Mouse (Mus musculus): ENCODE measurements around the gene Retsat. TPM values are rescaled to one million over a fixed set of nuclear protein-coding genes. Genes with fewer than 3 reads are reported as not detected.

Gene Retsat
- polyA plus RNA-seq, 1 experiment from 2014 or later: 9.5 TPM

DNA sequence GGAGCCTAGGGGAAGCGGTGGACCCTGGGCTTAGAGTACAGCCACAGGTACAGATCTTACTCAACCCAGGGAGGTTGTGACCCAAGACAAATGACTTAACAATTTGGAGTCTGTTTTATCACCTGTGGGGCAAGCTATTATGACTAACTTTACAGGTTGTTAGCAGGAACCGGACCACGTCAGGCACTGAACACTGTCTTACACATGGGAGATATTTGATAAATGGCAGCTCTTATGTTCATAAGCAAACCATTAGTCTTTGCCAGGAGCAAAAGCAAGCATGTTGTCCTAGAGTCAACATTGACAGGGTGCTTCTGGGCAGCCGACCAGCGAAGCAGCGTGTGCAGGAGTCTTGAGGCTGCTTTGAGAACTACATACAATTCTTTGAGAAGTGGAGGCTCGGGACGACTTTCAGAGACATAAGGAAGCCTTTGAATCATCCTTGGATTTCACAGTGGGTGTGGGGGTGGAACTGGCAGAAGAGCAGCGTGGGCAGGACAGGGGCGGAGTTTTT is 52.1 kb downstream of the Retsat start:
- Histone ChIP-seq H3K9me3 (replicated peaks; ENCODE audit: control insufficient read depth, low read length) (no peaks in the 10 kb centered on the region), H3K36me3 (replicated peaks; ENCODE audit: control insufficient read depth, insufficient read depth, low read depth, low read length) (no peaks in the 10 kb centered on the region), H3K4me1 (ENCODE audit: control insufficient read depth, insufficient read depth, low read length) (peaks cover 3% of the 10 kb centered on the region), H3K27ac (replicated peaks; ENCODE audit: low read depth, low read length) (no peak overlapping the region), H3K9ac (replicated peaks; ENCODE audit: low read length) (no peak overlapping the region), H3K27me3 (ENCODE audit: control insufficient read depth, insufficient read depth, low read length) (no peaks in the 10 kb centered on the region), H3K4me3 (ENCODE audit: low read depth, low read length) (no peak overlapping the region), H3K4me2 (ENCODE audit: low read depth, low read length) (no peak overlapping the region)
- DNase-seq (ENCODE audit: low spot score) (no peak), ATAC-seq (replicated peaks; ENCODE audit: insufficient number of reproducible peaks, low FRiP score, low TSS enrichment, low read depth) (no peak)
- WGBS: 74% methylated on average over 10 of the region's 10 CpGs

DNA sequence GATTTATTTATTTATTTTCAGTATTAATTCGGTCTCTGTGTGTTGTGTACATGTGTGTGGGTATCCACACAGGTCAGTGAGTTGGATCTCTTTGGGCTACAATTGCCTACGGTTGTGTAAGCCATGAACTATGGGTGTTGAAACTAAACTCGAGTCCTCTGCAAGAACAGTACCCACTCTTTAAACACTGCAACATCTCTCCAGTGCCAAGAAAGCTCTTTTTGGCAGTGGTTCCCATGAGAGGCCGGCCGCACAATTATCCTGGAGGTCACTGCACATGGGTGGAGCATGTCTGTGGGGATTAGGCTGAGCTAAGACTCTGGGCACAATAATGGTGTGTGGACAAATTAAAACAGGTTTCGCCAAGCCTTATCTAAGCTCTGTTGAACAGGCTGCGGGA is 55.1 kb downstream of the Retsat start:
- no peak overlapping the region for H3K27ac ChIP-seq (replicated peaks; ENCODE audit: low read depth, low read length)

DNA sequence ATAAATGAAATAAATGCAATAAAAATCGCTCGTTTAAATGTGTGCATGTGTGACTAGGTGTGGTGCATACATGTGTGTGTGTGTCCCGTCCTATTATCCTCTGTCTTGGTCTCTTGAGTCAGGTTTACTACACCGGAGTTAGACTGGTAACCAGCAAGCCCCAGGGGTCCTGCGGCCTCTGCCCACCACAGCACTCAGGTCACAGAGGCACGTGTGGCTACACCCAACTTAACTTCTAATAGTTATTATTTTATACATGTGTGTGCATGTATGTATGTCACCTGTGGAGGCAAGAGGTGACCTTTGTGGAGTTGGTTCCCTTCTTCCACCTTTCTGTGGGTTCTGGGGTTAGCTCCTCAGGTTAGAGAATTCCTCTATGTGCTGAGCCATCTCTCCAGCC is 56.1 kb downstream of the Retsat start:
- Histone ChIP-seq H3K4me3 (ENCODE audit: low read depth, low read length) (no peak overlapping the region), H3K27me3 (ENCODE audit: control insufficient read depth, insufficient read depth, low read length) (no peaks in the 10 kb centered on the region), H3K9me3 (replicated peaks; ENCODE audit: control insufficient read depth, low read length) (no peaks in the 10 kb centered on the region), H3K36me3 (replicated peaks; ENCODE audit: control insufficient read depth, insufficient read depth, low read depth, low read length) (no peaks in the 10 kb centered on the region), H3K4me1 (ENCODE audit: control insufficient read depth, insufficient read depth, low read length) (no peaks in the 10 kb centered on the region), H3K27ac (replicated peaks; ENCODE audit: low read depth, low read length) (0 out of 2 replicates have a peak overlapping the region, but pooled peaks have one; percentile 17), H3K4me2 (ENCODE audit: low read depth, low read length) (no peak overlapping the region), H3K9ac (replicated peaks; ENCODE audit: low read length) (no peak overlapping the region)
- no peak for ATAC-seq (replicated peaks; ENCODE audit: insufficient number of reproducible peaks, low FRiP score, low TSS enrichment, low read depth)
- DNase-seq (ENCODE audit: low spot score): no peak
- WGBS: 75% methylated on average over 6 of the region's 6 CpGs

More for the DNA sequence above, 55.1 kb downstream of the Retsat start:
- WGBS: 84% methylated on average over 7 of the region's 7 CpGs
- Histone ChIP-seq H3K36me3 (replicated peaks; ENCODE audit: control insufficient read depth, insufficient read depth, low read depth, low read length) (no peaks in the 10 kb centered on the region), H3K4me3 (ENCODE audit: low read depth, low read length) (no peak overlapping the region), H3K4me1 (ENCODE audit: control insufficient read depth, insufficient read depth, low read length) (no peaks in the 10 kb centered on the region), H3K9ac (replicated peaks; ENCODE audit: low read length) (no peak overlapping the region), H3K27me3 (ENCODE audit: control insufficient read depth, insufficient read depth, low read length) (no peaks in the 10 kb centered on the region), H3K9me3 (replicated peaks; ENCODE audit: control insufficient read depth, low read length) (no peaks in the 10 kb centered on the region), H3K4me2 (ENCODE audit: low read depth, low read length) (no peak overlapping the region)
- ATAC-seq (replicated peaks; ENCODE audit: insufficient number of reproducible peaks, low FRiP score, low TSS enrichment, low read depth): no peak
- DNase-seq (ENCODE audit: low spot score): no peak

DNA sequence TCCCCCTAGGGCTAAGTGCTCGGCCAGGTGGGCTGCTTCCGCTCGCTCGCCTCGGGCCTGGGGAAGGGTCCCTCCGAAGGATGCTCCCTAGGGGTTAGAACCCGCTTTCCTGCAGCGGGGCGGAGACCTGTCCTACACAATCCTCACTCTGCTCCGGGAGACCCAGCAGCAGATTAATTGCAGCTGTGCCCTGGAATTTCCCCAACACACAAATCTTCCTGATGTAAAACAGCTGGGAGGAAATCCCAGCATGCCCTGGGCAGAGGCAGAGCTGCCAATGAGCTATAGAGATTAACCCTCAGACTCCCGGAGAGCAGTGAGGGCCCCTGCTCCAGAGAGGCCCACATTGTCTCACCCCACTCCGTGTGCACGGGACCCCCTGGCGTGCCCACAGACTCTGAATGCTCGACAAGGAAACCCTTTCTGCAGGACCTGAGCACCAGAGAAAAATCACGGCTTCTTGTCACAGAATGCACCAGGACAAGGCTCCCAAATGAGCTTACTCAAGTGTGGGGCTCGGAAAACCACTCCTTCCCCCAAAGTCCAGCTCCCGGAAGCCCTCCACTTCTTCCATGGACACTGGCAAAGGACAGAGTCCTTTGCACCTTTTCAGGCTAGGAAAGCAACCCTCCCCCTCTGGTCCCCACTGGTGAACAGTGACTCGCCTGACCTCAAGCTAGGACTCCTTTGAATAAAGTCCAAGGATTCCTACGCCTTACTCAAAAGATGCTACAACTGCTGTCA is 57.2 kb downstream of the Retsat start:
- DNase-seq (ENCODE audit: low spot score): peak; percentile 97
- H3K9me3 ChIP-seq (replicated peaks; ENCODE audit: control insufficient read depth, low read length): no peaks in the 10 kb centered on the region
- peak overlapping the region; percentile 28 for H3K4me2 ChIP-seq (ENCODE audit: low read depth, low read length)
- no peaks in the 10 kb centered on the region for H3K4me1 ChIP-seq (ENCODE audit: control insufficient read depth, insufficient read depth, low read length)
- peak overlapping the region; percentile 0; the same call in 1 of the 2 replicates for H3K9ac ChIP-seq (replicated peaks; ENCODE audit: low read length)
- no peaks in the 10 kb centered on the region for H3K27me3 ChIP-seq (ENCODE audit: control insufficient read depth, insufficient read depth, low read length)
- peak; percentile 90 for ATAC-seq (replicated peaks; ENCODE audit: insufficient number of reproducible peaks, low FRiP score, low TSS enrichment, low read depth)
- no peak overlapping the region; the same call in 1 of the 2 replicates for H3K4me3 ChIP-seq (ENCODE audit: low read depth, low read length)
- H3K36me3 ChIP-seq (replicated peaks; ENCODE audit: control insufficient read depth, insufficient read depth, low read depth, low read length): no peaks in the 10 kb centered on the region
- 18% methylated on average over 20 of the region's 20 CpGs for WGBS
- H3K27ac ChIP-seq (replicated peaks; ENCODE audit: low read depth, low read length): peak overlapping the region; percentile 87

DNA sequence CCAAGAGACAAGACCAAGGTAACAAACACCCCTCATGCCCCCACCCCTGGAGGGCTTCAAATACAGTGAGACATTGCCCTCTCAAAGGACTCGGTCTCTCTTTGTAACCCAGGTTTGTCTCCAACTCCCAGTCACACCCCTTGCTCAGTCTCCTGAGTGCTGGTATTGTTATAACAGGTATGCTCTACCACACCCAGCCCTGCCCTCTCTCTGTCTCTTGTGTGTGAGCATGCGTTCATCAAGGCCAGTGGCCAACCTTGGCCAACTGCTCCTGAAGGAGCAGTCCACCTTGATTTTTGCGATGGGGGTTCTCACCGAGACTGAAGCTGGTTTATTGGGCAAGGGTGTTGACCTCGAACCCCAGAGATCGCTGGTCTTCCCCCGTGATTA is 57.8 kb downstream of the Retsat start:
- no peak overlapping the region; the same call in 1 of the 2 replicates for H3K9ac ChIP-seq (replicated peaks; ENCODE audit: low read length)
- H3K4me2 ChIP-seq (ENCODE audit: low read depth, low read length): peak overlapping the region; percentile 28
- no peaks in the 10 kb centered on the region for H3K4me1 ChIP-seq (ENCODE audit: control insufficient read depth, insufficient read depth, low read length)
- no peaks in the 10 kb centered on the region for H3K9me3 ChIP-seq (replicated peaks; ENCODE audit: control insufficient read depth, low read length)
- ATAC-seq (replicated peaks; ENCODE audit: insufficient number of reproducible peaks, low FRiP score, low TSS enrichment, low read depth) (0 out of 2 replicates have a peak, but pooled peaks have one; percentile 3), DNase-seq (ENCODE audit: low spot score) (no peak)
- H3K4me3 ChIP-seq (ENCODE audit: low read depth, low read length): no peak overlapping the region
- H3K36me3 ChIP-seq (replicated peaks; ENCODE audit: control insufficient read depth, insufficient read depth, low read depth, low read length): no peaks in the 10 kb centered on the region
- peak overlapping the region; percentile 87 for H3K27ac ChIP-seq (replicated peaks; ENCODE audit: low read depth, low read length)
- H3K27me3 ChIP-seq (ENCODE audit: control insufficient read depth, insufficient read depth, low read length): no peaks in the 10 kb centered on the region
- 72% methylated on average over 7 of the region's 7 CpGs for WGBS

DNA sequence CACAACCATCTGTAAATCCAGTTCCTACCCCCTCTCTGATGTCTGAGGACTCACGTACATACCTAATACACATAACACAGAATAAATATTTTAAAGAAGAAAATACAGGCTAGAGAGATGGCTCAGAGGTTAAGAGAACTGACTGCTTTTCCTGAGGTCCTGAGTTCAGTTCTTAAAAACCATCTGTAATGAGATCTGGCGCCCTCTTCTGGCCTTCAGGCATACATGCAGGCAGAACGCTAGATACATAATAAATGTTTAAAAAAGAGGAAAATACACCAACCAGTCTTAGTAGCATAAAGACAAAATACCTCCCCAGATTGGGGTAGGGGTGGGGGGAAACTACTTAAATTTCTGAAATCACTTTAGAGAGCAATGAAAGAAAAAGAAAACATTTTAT is 59.7 kb downstream of the Retsat start:
- ATAC-seq (replicated peaks; ENCODE audit: insufficient number of reproducible peaks, low FRiP score, low TSS enrichment, low read depth) (no peak), DNase-seq (ENCODE audit: low spot score) (peak; percentile 59)
- no peak overlapping the region for H3K9ac ChIP-seq (replicated peaks; ENCODE audit: low read length)
- no peaks in the 10 kb centered on the region for H3K36me3 ChIP-seq (replicated peaks; ENCODE audit: control insufficient read depth, insufficient read depth, low read depth, low read length)
- H3K4me2 ChIP-seq (ENCODE audit: low read depth, low read length): no peak overlapping the region
- no peaks in the 10 kb centered on the region for H3K27me3 ChIP-seq (ENCODE audit: control insufficient read depth, insufficient read depth, low read length)
- 57% methylated on average over 3 of the region's 3 CpGs for WGBS
- no peak overlapping the region for H3K4me3 ChIP-seq (ENCODE audit: low read depth, low read length)
- H3K4me1 ChIP-seq (ENCODE audit: control insufficient read depth, insufficient read depth, low read length): no peaks in the 10 kb centered on the region
- no peaks in the 10 kb centered on the region for H3K9me3 ChIP-seq (replicated peaks; ENCODE audit: control insufficient read depth, low read length)
- no peak overlapping the region for H3K27ac ChIP-seq (replicated peaks; ENCODE audit: low read depth, low read length)

Other genes with a start within 250 kb of the Retsat start
- 7.9 and 9.0 TPM in 2 replicates for gene Tmem150a, start 243.0 kb upstream of the Retsat start, polyA plus RNA-seq (2014; fragmentation: Nextera tagmentation; extraction: Ambion mirVana)
- 95.1 and 96.7 TPM in 2 replicates for gene Rnf181, start 231.5 kb upstream of the Retsat start, polyA plus RNA-seq (2014; fragmentation: Nextera tagmentation; extraction: Ambion mirVana)
- 13.5 and 15.8 TPM in 2 replicates for gene Vamp5, start 218.0 kb upstream of the Retsat start, polyA plus RNA-seq (2014; fragmentation: Nextera tagmentation; extraction: Ambion mirVana)
- gene Vamp8, start 207.8 kb upstream of the Retsat start, polyA plus RNA-seq (2014; fragmentation: Nextera tagmentation; extraction: Ambion mirVana): 69.6 and 75.6 TPM in 2 replicates
- 12.4 and 15.7 TPM in 2 replicates for gene Ggcx, start 184.2 kb upstream of the Retsat start, polyA plus RNA-seq (2014; fragmentation: Nextera tagmentation; extraction: Ambion mirVana)
- 503 and 527 TPM in 2 replicates for gene Mat2a, start 158.9 kb upstream of the Retsat start, polyA plus RNA-seq (2014; fragmentation: Nextera tagmentation; extraction: Ambion mirVana)
- gene Sh2d6, start 76.8 kb upstream of the Retsat start, polyA plus RNA-seq (2014; fragmentation: Nextera tagmentation; extraction: Ambion mirVana): not detected in 2 replicates
- gene Capg, start 54.1 kb upstream of the Retsat start, polyA plus RNA-seq (2014; fragmentation: Nextera tagmentation; extraction: Ambion mirVana): 17.5 and 20.8 TPM in 2 replicates
- 16.4 and 17.2 TPM in 2 replicates for gene Elmod3, start 62 bp upstream of the Retsat start, polyA plus RNA-seq (2014; fragmentation: Nextera tagmentation; extraction: Ambion mirVana)
- gene Tgoln1, start 18.5 kb downstream of the Retsat start, polyA plus RNA-seq (2014; fragmentation: Nextera tagmentation; extraction: Ambion mirVana): 31.8 and 35.1 TPM in 2 replicates
- 23.6 and 28.6 TPM in 2 replicates for gene Tcf7l1, start 190.8 kb downstream of the Retsat start, polyA plus RNA-seq (2014; fragmentation: Nextera tagmentation; extraction: Ambion mirVana)